Mouse (Mus musculus): ENCODE data around the gene Cabp4. TPM values are rescaled to one million over a fixed set of nuclear protein-coding genes. Genes with fewer than 3 reads are reported as not detected.
A peak's percentile ranks its signal among the peaks of the same experiment; 100 is the strongest.

Gene Cabp4
- total RNA-seq (2021) = not detected
- polyA plus RNA-seq (2012; rRNA removed) = 0.21 TPM in 1 of 2 replicates, not detected in the other
- long read RNA-seq = 0 reads

DNA sequence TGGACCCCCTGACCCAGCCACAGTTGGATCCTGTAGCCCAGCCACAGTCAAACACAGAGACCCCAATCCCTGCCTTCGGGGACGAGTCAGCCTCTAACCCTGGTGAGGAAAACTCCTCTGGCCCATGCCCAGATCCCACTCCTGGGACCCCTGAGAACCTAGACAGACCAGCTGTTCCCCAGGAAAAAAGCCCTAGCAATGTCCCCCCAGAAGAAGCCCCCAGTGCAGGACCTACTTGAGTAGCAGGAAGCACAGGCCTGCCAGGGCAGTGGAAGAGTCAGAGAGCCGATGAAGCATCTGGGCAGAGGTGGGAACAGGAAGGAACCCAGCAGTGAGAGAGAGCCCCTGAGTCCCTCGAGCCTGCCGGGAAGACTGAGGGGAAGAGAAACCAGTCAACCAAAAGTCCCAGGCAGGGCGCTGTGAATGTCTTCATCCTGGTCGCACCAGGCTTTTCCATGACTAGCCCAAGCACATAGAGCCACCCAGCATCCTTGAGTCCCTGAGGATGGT is at the start of gene Cabp4:
TSS of gene Cabp4 (minus strand) at position 275 of the 510 bp plus-strand sequence.
- Histone ChIP-seq H3K4me3 (no peak within 1 kb of the TSS), H3K36me3 (ENCODE audit: control insufficient read depth, insufficient read depth, low read length) (no peaks in the 10 kb centered on the region), H3K79me2 (replicated peaks; ENCODE audit: control insufficient read depth, insufficient read depth, low read length) (no peaks in the 10 kb centered on the region), H3K27me3 (ENCODE audit: control insufficient read depth, insufficient read depth, low read length) (no peaks in the 10 kb centered on the region), H3K9ac (ENCODE audit: low read depth, low read length) (no peak within 1 kb of the TSS), H3K4me1 (ENCODE audit: control insufficient read depth, insufficient read depth, low read length) (peaks cover 5% of the 10 kb centered on the region), H3K27ac (peak within 1 kb of the TSS; percentile 68)
- TF ChIP-seq EP300 (IDR thresholded peaks at IDR 0.05; ENCODE audit: insufficient read depth, low read depth, low read length) (no peak), CTCF (IDR thresholded peaks at IDR 0.05) (no peak), POLR2A (IDR thresholded peaks at IDR 0.05; ENCODE audit: insufficient read depth, low read depth, low read length) (no peak)
- intact Hi-C loops (cut with DNase I) = no loop called here
- DNase-seq = no peak
- WGBS = 64% methylated on average over 7 of the region's 7 CpGs

DNA sequence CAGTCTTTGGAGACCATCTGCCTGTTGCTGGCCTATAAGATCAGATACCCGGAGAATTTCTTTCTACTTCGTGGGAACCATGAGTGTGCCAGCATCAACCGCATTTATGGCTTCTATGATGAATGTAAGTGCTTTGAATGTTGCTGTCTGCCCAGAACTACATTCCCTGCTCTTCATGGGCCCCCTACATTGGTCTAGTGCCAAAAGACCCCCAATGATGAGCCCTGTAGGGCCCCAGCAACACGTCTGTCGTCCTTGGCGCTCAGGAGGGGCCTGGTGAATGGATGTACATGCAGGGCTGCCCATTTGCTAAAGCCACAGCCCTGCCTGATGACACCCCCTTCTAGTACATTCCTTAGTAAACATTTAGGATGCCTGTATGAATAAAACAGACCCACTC is 49.3 kb upstream of the Cabp4 start:
- H3K9ac ChIP-seq (ENCODE audit: low read depth, low read length) = peak overlapping the region; percentile 99
- TF ChIP-seq POLR2A (IDR thresholded peaks at IDR 0.05; ENCODE audit: insufficient read depth, low read depth, low read length) = no peak
- TF ChIP-seq EP300 (IDR thresholded peaks at IDR 0.05; ENCODE audit: insufficient read depth, low read depth, low read length) = no peak
- peak overlapping the region; percentile 98 for H3K4me3 ChIP-seq
- intact Hi-C loops (cut with DNase I) = no loop called here
- peaks cover 12% of the 10 kb centered on the region for H3K36me3 ChIP-seq (ENCODE audit: control insufficient read depth, insufficient read depth, low read length)
- H3K4me1 ChIP-seq (ENCODE audit: control insufficient read depth, insufficient read depth, low read length) = peaks cover 10% of the 10 kb centered on the region
- H3K27ac ChIP-seq = peak overlapping the region; percentile 96; the same call in 1 of the 2 replicates
- H3K27me3 ChIP-seq (ENCODE audit: control insufficient read depth, insufficient read depth, low read length) = no peaks in the 10 kb centered on the region
- 44% methylated on average over 6 of the region's 6 CpGs for WGBS
- no peak for DNase-seq
- H3K79me2 ChIP-seq (replicated peaks; ENCODE audit: control insufficient read depth, insufficient read depth, low read length) = peaks cover 5% of the 10 kb centered on the region; the same call in 1 of the 2 replicates

DNA sequence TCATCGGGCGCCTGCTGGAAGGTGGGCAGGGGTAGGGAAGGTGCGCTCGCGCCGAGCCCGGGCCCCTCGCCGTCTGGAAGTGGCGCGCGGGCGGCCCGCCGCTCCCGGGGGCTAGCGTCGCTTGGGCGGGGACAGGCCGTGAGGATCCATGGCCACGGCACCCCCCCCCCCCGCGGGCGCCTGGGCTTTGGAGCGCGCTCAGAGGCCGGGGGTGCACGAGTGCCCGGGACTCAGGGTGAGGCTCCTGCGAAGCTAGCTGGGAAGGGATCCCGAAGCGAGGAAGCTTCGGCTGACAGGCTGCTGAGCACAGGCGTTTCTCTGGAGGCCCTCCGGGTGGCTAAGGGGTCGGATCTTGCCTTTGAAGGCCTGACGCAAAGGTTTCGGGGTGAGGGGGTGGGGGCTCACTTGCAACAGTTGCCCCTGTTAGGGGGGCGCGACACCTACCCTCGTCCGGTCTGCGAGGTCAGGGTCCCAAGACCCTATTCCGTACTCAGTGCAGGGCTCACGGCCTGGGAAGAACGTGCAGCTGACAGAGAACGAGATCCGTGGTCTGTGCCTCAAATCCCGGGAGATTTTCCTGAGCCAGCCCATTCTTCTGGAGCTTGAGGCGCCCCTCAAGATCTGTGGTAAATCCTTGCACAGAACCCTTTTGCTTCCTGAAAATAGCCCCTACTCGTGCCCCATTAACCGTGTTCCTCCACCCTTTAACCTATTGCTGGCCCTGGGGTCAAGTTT is 48.6 kb upstream of the Cabp4 start:
- peak in 1 of 2 experiments; percentile 45 for DNase-seq
- Histone ChIP-seq H3K27me3 (ENCODE audit: control insufficient read depth, insufficient read depth, low read length) (no peaks in the 10 kb centered on the region), H3K4me3 (peak overlapping the region; percentile 98), H3K36me3 (ENCODE audit: control insufficient read depth, insufficient read depth, low read length) (peaks cover 12% of the 10 kb centered on the region), H3K79me2 (replicated peaks; ENCODE audit: control insufficient read depth, insufficient read depth, low read length) (peaks cover 5% of the 10 kb centered on the region; the same call in 1 of the 2 replicates), H3K27ac (peak overlapping the region; percentile 96), H3K4me1 (ENCODE audit: control insufficient read depth, insufficient read depth, low read length) (peaks cover 10% of the 10 kb centered on the region), H3K9ac (ENCODE audit: low read depth, low read length) (peak overlapping the region; percentile 99)
- intact Hi-C loops (cut with DNase I) = loop anchor here (1.0 kb wide), 2 partner anchors 9 to 22 kb away; partner anchors contain the start of gene Rad9a
- TF ChIP-seq POLR2A (IDR thresholded peaks at IDR 0.05; ENCODE audit: insufficient read depth, low read depth, low read length) = no peak
- no peak for TF ChIP-seq CTCF (IDR thresholded peaks at IDR 0.05)
- no peak for TF ChIP-seq EP300 (IDR thresholded peaks at IDR 0.05; ENCODE audit: insufficient read depth, low read depth, low read length)
- WGBS = under 1% methylated on average over 46 of the region's 52 CpGs

DNA sequence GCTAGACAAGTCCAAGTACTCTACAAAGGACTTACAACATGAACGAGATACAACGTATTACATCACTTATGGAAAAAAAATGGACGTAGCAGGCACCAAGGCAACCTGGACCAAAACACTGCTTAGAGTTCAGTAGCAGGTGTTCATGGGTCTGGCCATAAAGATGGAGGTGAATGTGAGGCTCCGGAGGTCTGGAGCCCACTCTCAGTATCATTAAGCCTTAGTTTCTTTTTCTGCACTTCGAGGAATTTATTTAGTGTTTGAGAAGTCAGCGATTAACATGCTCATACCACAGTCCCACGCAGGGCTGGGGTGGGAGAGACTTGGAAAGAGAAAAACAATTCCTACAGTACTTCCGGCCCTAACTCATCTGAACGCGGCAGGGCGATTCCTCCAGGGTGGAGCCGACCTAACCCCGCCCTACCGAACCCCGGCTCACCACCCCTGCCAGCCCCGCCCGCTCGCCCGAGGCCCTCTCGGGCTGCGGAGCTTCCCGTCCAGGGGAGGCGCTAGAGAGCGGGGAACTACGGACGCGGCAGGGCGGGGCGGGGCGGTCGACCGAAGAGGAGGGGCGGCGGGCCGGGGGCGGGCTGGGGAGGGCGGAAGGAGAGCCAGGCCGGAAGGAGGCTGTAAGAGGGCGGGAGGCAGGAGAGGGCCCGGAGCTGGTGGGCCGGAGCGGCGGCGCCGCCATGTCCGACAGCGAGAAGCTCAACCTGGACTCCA is 47.9 kb upstream of the Cabp4 start, which contains the start of gene Ppp1ca:
TSS of gene Ppp1ca (plus strand) at position 538 of the 723 bp plus-strand sequence.
- Histone ChIP-seq H3K4me3 (peak within 1 kb of the TSS; percentile 98), H3K36me3 (ENCODE audit: control insufficient read depth, insufficient read depth, low read length) (peaks cover 12% of the 10 kb centered on the region), H3K27ac (peak within 1 kb of the TSS; percentile 96), H3K79me2 (replicated peaks; ENCODE audit: control insufficient read depth, insufficient read depth, low read length) (peaks cover 5% of the 10 kb centered on the region; the same call in 1 of the 2 replicates), H3K27me3 (ENCODE audit: control insufficient read depth, insufficient read depth, low read length) (no peaks in the 10 kb centered on the region), H3K9ac (ENCODE audit: low read depth, low read length) (peak within 1 kb of the TSS; percentile 99), H3K4me1 (ENCODE audit: control insufficient read depth, insufficient read depth, low read length) (peaks cover 8% of the 10 kb centered on the region)
- WGBS = 2% methylated on average over 45 of the region's 47 CpGs
- TF ChIP-seq CTCF (IDR thresholded peaks at IDR 0.05) (peak; percentile 84), EP300 (IDR thresholded peaks at IDR 0.05; ENCODE audit: insufficient read depth, low read depth, low read length) (0 out of 2 replicates have a peak, but pooled peaks have one; percentile 41), POLR2A (IDR thresholded peaks at IDR 0.05; ENCODE audit: insufficient read depth, low read depth, low read length) (peak; percentile 79)
- DNase-seq = peak; percentile 96 to 98
- intact Hi-C loops (cut with DNase I) = loop anchor here (1.0 kb wide), 2 partner anchors 10 to 21 kb away; partner anchors contain the start of gene Rad9a

DNA sequence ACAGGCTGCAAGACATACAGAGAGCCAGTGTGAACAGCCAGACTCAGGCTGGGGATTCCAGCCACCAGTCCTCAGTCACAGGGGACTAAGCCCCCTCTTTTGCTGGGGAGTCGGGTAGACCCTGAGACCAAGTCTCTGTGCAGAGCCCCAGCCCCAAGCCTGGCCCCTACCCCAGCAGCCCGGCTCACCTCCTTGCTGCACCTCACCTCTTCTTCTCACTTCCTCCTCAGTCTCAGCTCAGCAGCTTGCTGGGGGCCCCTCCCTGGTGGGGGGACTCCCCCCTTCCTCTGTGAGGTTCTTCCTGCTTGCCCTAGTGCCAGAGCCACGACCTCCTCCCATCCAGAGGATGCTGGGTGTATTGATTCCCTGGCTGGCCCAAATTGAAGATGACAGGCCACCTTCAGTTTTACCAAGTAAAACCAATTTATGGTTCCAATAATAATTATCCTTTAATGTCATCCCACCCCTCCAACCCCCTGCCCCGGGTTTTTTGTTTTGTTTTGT is 47.0 kb upstream of the Cabp4 start, which contains the start of gene Tbc1d10c:
TSS of gene Tbc1d10c (minus strand) at position 454 of the 504 bp plus-strand sequence.
- Histone ChIP-seq H3K4me3 (peak within 1 kb of the TSS; percentile 98), H3K4me1 (ENCODE audit: control insufficient read depth, insufficient read depth, low read length) (peaks cover 7% of the 10 kb centered on the region), H3K27ac (peak within 1 kb of the TSS; percentile 96), H3K27me3 (ENCODE audit: control insufficient read depth, insufficient read depth, low read length) (no peaks in the 10 kb centered on the region), H3K9ac (ENCODE audit: low read depth, low read length) (peak within 1 kb of the TSS; percentile 99), H3K79me2 (replicated peaks; ENCODE audit: control insufficient read depth, insufficient read depth, low read length) (peaks cover 5% of the 10 kb centered on the region; the same call in 1 of the 2 replicates), H3K36me3 (ENCODE audit: control insufficient read depth, insufficient read depth, low read length) (peaks cover 11% of the 10 kb centered on the region)
- intact Hi-C loops (cut with DNase I) = no loop called here
- TF ChIP-seq POLR2A (IDR thresholded peaks at IDR 0.05; ENCODE audit: insufficient read depth, low read depth, low read length) (no peak), EP300 (IDR thresholded peaks at IDR 0.05; ENCODE audit: insufficient read depth, low read depth, low read length) (no peak), CTCF (IDR thresholded peaks at IDR 0.05) (no peak)
- DNase-seq = peak in 1 of 2 experiments; percentile 75
- 57% methylated on average over 4 of the region's 4 CpGs for WGBS
